Mouse (Mus musculus) spleen, adult 12 weeks (tissue): ENCODE data around the gene Itm2c.

Source experiments
- DNase-seq: peaks from one replicate; pipeline ENCODE4 v3.0.0; 2022; ENCODE audit warnings: low spot score

Itm2c gene

DNA sequence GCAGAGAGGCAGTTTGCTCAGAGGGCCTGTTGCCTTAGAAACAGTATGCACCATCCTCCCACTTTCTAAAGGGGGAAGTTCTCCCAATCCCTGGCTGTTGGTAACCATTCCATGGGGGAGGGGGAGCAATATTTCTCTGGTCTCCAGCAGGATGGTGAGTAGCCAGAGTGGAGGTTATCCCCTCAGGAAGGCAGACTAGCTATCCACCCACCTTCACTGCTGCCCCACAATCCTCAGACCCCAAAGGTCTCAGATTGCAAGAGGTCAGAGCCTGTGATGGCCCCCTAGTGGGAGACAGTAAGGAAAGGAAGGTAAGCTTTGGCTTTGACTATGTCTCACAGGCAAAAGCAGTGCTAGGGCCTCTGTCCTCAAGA, 5.3 kb downstream of the Itm2c start:
- DNase-seq = no peak

DNA sequence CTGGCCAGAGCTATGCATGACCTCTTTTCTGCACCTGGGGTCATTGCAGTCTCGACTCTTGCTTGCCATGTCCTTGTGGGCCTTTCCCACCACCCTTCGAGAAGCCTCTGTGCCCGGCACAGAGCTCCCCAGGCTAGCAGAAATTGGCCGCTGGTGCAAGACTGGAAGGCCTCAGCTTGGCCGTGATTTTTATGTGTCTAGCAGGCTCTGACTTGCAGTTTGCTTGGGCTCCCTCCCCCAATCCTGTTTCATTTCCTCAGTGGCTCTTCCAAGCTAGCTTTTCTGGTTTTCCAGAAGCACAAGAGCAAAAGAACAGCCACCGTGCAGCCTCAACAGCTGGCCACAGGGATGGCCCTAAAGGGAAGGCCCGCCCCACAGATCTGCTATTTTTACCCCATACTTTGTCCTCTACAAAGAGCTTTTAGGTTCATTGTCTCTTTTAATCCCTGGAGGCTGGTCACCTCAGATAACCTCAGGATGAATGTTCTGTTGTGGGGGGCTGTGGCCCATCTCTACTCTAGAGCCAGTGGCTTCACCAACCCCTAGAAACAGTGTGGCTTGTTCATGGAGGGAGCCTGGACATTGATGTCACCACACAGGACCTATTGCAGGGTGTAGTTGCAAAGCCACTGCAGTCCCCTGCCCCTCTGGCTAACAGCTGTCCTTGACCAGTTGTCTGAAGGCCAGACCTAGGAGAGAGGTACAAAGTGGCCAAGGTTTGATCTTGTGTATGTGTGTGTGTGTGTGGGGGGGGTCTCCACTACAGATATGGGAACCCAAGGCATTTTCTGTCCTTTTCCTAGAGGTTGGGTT, 6.6 kb downstream of the Itm2c start:
- no peak for DNase-seq

DNA sequence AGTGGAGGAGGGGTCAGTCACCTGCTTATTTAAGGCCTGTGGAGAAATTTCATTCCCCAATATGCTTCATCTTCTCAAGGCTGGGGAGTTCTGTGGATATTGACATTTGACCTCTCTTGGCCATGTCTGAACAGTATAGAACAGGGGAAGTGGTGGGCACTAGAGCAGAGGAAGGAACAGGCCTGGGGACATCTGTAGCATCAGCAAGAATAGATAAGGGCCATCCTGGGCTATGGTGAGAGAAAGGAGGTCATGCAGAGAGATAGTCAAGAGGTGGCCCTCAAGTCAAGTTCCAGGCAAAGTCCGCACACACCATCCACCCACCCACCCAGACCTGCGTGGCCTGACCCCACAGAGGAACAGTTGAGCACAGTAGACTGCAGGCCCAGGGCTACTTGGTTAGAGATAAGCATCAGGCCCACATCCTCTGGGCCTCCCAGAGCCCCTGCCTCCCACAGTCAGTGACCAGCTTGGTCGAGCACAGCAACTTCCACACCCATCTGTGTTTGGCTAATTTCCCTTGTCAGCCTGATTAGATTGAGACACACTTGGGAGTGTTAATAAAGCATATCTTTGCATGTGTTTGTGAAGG, 7.5 kb downstream of the Itm2c start:
- no peak for DNase-seq

DNA sequence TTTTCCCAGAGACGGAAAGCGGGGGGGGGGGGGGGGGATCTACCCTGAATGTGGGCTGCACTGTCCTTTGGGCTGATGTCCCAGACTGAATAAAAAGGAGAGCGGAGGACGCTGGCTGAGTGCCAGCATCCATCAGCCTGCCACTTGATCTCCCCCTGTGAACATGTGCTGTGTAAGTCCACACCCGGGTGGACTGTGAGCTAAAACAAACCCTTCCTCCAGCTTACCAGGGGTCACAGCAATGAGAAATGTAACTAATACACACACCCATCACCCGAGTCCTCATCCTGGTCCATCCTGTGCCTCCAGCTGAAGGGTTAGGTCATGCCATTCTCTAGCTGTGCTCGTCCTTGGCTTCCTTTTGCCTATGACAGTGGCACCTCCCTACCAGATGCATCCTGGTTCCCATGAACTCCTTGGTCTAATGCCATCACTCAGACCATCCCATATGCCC, 8.1 kb downstream of the Itm2c start:
- DNase-seq = no peak

DNA sequence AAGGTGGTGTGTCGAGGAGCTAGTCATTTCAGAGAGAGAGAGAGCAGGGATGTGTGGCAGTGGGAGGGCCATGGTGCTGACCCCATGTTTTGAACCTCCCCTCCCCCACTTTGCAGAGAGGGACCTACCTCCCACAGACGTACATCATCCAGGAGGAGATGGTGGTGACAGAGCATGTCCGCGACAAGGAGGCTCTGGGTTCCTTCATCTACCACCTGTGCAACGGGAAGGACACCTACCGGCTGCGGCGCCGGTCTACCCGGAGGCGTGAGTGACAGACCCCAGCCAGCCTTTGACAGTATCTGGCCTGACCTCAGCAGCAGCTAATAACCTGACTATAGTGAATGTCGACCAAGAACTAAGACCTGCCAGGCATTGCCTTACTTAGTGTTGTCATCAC, 12.8 kb downstream of the Itm2c start:
- DNase-seq = no peak

DNA sequence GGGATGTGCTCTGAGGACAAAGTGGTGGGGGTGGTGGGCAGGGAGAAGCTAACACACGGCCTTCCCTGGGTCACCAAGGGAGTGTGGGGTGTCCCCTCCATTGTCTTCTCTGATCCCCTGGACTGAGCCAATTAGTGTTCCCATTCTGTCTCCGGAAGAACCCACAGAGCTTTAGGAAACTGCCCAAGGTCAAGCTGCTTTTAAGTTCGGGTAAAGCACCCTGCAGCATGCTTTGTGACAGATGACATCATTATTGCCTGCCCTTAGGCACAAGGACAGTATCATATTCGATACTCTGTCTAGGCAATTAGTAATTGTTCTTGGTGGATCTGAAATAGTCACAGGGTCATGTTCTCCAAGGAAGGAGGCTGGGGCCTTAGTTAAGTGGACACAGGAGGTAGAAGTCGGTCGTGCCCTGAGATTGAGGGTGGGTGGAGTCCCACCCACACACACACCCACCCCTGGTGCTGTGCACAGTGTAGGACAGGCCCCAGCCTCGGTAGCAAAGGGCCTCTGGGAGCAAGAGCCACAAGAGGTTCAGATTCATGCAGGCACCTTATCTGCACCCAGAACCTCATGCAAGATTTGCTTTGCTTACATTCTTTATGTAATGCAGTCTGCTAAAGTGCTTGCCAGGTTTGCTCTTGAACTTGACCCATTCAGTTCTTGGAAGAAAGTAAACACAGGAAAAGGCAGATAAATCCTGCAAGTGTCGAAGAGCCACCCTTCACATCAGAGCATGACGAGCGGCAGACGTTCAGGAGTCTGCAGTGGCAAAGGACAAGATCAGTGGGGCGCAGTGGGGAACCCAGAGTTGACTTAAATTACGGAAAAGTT, 14.9 kb downstream of the Itm2c start:
- DNase-seq = no peak

DNA sequence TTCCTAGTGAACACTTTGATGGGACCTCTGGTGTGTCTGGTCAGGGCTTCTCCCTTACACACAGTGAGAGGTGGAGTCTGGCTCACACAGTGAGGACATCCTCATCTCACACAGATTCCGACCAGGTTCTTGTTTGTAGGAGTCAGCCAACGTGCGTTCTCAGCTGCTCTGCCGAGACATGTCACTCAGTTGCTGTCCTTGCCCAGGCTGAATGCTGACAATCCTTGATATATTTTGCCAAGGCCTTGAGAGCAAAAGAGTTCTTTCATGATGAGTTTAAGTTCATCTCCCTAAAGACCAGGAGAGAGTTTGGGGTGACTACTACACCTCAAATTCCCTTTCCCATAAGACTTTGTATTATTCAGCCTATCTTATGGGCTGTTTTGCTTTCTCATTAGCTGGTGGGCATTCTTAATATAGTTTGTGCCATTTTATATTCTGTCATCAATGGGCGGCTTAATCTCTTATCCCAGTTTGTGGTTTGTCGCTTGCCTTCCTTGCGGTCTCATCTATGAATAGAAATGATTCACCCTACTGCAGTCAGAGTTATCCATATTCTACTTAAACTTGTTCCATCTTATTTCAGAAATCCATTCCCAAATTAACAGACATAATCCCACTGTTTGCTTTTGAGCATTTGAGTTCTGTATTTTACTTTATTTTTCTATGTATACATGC, 19.1 kb downstream of the Itm2c start:
- DNase-seq = no peak

DNA sequence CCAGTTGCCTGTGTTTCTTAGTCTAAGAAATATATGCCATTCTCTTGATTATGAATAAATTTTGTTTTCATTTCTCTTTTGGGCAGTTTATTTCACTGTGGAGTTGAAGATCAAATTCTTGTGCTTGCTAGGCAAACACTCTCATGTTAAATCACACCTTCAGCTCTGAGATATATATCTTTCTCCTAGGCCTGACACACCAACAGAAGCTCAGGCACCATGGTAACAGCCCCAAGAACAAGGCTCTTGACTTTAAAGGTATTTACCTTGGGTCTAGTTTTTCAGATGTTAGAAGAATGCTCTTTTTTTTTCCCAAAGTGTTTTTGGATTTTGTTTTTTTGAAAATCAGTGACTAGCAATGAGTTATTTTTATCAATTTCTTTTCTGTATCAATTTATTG, 21.8 kb downstream of the Itm2c start:
- DNase-seq = no peak

DNA sequence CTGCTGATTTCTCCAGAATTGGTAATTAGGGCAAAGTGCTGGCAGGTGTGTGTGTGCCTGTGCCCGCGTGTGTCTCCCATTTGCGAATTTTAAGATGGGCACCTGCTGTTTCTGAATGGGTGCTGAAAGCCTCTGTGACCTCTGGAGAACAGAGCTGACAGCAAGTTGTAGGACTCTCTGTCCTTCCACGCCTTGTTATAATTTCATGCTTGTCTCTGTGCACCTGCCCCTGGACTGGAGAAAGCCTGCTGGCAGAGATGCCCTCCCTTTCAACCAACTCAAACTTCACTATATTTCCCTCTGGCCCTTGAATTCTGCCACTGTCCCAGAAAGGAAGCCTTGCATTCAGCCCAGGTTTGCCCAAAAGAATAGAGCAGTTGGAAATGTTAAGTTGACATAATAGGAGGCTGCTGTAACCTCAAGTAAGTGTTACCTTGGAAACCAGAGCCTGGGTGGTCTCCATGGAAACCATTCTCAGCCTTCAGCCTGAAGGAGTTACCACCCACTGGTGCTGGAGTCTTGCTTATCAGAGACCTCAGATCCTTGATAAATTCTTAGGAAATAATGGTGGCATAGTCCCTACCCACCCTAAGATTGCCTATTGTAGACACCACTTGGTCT, 22.9 kb downstream of the Itm2c start:
- DNase-seq = no peak

DNA sequence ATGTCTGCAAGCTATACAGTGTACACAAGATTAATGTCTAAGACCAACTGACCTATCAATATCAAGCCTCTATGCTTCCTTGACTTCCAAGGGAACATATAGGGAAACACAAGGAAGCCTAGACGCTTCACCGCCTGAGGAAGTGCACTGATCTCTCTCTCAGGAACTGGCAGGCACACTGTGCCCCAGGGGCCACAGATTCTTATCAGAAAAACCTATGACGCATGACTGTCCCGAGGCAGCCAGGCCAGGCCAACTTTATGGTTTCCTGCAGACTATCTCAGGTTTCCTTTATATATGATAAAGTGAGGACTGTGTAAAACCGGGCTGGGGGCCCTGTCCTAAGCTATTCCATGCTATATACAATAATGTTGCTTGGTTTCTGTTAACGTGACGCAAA, 25.5 kb downstream of the Itm2c start:
- DNase-seq = no peak

DNA sequence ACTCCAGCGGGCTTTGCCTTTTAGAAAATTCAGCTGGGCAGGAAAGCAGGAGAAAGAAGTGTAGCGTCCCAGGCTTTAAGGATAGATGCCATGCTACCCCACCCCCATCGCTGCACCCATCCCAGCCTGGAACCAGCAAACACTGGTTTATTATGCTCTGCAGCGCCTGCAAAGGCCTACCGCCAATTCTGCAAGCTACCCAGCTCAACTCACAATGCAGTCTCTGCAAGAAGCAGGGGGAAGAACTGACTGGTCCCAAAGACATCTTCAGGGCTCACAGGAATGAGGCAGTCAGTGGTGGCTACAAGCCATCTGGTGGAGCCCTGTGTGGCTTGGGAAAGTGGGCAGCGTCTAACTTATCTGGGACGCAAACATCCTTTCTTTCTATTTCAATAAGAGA, 27.6 kb downstream of the Itm2c start:
- DNase-seq = no peak

DNA sequence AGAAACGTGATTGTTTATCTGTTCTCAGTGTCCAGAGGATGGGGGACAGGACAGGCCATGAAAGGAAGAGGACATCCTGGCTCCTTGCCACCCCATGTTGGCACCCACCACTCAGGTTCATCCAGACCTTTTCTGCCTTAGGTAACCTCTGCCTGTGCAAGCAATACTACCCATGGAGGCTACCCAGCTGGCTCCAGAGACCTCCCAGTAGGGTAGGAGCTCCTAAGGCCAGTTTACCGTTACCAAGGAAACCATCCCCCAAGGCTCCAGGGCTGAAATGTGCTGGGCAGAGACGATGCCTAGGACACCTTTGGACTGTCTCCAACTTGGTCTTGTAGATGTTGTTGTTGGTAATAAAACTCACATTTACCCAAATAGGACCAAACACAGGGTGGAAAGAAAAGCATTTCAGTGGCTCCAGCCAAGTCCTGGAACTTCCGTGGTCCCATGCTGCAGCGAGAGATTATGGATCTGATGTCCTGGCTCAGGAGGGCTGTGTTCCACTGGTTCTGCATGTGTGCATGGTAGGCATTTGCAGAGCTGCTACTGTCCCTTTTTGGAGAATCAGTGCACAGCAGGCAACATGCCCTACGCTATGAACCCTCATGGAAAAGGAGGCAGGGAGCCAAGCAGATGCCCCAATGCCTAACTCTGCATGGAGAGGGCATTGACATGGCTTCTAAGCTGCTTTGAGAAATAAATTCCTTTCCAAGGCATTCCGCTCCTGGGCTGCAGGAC, 28.2 kb downstream of the Itm2c start:
- no peak for DNase-seq

DNA sequence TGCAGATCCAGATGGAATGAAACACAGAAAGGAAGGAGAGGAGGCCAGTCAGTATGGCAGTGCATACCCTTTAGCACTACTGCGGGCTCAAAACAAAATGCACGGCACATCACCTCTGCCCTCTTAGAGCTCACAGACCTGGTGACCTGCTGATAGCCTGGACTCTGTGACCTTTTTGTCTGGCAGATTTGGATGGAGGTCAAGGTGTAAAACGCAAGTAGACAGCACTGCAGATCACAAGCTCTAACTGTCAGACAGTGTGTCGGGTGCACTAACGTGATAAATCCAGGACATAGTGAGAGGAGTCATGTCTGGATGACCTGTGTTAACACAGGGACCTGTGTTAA, 28.8 kb downstream of the Itm2c start:
- DNase-seq = no peak

DNA sequence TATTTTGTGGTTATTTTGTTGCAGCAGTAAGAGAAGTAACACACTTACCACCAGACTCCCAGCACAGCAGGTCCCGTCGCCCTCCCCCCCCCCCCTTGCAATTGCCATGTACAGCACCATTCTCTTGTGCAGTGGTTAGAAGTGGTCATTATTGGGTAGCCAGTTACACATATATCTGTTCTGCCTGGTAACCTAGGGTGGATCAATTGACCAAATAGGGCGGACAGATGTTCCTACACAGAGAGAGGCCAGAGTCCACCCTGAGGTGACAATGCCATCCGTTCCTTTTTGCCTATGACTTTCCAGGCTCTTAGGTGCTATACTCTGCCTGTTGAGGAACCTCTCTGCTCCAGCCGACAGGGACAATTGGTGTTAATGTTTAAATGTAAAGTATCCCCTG, 31.1 kb downstream of the Itm2c start:
- DNase-seq = no peak

DNA sequence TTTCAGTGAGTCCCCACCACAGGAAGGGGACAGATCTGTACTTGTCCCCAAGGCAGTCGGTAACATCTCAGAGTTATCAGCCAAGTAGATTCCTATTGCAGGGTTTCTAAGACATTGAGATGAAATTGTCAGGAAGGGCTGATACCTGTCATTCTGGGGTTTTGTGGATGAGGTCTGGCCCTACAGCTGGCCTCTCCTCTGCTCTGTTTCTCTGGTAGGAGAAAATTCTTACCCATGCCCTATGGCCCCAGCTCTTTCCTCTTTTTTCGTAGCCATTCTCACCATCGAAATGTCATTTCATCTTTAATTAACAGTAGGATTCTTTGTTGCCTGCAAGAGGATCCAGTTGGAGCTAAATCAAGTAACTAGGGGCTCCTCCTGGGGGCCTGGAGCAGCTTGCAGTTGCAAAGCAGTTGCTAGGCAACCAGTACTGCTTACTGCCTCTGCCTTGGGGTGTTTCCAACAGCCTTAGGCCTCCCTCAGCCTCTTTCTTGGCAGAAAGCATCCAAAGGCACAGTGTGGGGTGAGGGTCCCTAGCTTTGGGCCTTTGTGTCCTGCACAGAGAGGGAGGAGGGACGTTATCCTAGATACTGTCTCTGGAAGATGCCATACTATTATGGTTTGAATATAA, 34.1 kb downstream of the Itm2c start, which contains the start of gene 4933407L21Rik:
TSS of gene 4933407L21Rik (plus strand) at position 427 of the 631 bp plus-strand sequence.
- DNase-seq = no peak

DNA sequence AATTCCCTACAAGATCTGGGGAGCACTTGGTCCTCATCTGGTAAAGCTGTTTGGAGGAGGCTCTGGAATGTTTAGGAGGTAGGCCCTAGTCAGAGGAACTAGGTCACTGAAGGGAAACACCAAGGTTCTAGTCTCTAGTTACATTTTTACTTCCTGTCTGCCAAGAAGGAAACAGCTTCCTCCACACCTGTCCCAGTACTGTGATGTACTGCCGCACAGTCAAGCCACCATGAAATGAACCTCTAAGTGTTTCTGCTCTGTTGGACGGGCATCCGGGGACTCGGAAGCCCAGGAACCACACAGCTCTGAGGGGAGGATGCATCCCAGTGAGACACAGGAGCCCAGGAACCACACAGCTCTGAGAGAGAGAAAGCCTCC, 34.6 kb downstream of the Itm2c start:
- DNase-seq = no peak

DNA sequence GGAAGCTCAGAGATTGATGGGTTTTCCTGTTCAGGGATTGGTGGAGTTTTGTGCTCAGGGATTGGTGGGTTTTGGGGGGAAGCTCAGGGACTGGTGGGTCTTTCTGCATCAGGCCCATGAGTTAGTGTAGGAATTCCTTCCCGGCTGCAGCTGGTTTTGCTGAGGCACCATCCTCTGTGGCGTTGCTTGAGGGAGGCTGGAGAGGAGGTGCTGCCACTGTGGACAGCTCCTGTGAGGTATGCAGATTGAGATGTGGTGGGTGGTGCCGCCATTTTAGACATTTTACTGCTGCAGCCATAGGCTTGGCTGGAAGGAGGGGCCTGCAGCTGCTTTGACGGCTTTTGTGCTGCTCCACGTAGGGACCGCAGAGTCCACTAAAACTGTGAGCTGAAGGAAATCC, 35.3 kb downstream of the Itm2c start:
- DNase-seq = no peak

DNA sequence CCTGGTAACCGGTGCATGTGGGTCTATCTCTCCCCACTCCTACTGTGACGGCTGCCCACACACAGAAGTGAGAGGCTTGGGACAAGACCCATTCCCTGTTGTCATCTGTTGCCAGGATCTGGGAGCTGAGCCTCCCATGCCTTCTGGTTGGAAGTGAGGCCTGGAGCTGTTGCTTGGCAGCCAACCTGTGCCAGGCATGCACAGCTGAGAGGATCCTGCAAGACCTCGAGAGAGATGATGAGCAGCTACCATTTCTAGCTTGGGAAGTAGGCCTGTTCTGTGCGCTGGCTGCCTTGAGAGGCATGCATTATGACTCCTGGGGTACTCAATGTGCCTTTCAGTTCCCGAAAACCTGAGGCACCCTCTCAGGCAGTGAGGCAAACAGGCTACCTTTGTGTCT, 37.1 kb downstream of the Itm2c start:
- no peak for DNase-seq

DNA sequence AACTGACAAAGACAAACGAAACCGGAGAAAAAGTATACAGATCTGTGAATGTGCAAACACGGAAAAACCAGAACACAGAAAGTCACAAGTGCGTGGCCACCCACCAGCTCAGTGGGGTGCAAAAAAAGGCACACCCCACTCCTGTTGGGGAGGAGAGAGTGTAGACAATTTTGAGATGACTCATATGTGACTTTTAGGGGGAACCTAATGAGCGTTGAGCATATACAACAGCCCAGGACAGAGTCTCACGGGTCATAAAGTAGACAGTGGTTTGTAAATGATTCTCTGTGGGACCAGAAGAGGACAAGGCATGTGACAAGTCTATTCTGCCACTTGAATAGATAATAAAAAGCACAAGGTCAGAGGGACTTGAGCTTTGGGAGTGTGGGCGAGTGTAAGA, 39.1 kb downstream of the Itm2c start:
- no peak for DNase-seq

DNA sequence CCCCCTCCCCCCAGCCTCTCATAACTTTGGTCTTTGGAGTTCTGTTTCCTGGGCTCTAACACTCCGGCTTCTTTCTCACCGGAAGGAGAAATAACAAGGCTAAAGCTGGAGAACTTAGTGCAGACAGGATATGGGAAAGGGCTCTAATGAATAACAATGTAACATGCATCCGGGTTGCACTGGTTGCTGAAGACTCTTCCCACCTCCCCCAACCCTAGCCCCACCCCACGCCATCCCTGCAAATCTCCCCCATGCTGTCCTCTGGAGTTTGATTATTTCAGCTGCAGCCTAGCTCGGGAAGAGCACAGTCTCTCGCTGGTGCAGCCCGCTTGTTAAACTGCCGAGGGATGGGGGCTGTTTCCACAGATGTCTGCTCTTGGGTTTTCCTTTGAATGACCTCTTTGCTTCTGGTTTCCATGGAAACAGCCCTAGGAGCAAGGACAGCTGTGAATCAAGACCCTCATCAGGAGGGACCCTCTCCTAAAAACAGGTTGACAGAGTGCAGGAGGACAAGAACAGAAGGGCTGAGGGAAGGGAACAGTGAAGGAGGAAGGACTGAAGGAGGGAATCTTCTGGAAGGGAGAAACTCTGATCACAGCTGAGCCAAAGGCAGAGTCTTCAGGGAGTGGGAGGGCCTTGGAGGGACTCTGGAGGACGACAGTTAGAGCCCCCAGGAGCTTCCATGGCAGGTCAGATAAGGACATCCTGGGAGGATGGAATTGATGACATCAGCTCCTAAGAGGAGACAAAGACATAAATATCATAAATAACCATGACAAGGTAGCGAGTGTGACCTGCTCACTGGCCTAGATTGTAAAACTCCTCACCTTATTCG, 39.8 kb downstream of the Itm2c start:
- no peak for DNase-seq
